Mouse (Mus musculus) intestine, postnatal 0 days (tissue): ENCODE data around the gene Teddm3. TPM values are rescaled to one million over a fixed set of nuclear protein-coding genes. Genes with fewer than 3 reads are reported as not detected.
A peak's percentile ranks its signal among the peaks of the same experiment; 100 is the strongest.
"Not testable (repeated sequence)": the region's sequence is repeated elsewhere in the genome, so short reads cannot be mapped to it uniquely, and the experiment has no call there.

ENCODE experiments used
- ATAC-seq: fragments of 200-750 bp; cut with Nextera tagmentation; 2 replicates; pipeline ENCODE4 v1.8.0; 2017; ENCODE audit warnings: mild to moderate bottlenecking, moderate TSS enrichment, moderate library complexity
- H3K27ac ChIP-seq: fragments of 300-500 bp; sonication (generic); 2 replicates; pipeline ENCODE4 v1.5.1; 2014; ENCODE audit warnings: mild to moderate bottlenecking, low read depth, low read length, moderate library complexity
- H3K27me3 ChIP-seq: fragments of 300-500 bp; sonication (generic); replicated peaks from 2 replicates; pipeline ENCODE4 v1.6.1; 2014; ENCODE audit warnings: low read length, mixed read lengths; ENCODE audit not compliant: control insufficient read depth, insufficient read depth
- H3K36me3 ChIP-seq: fragments of 300-500 bp; sonication (generic); 2 replicates; pipeline ENCODE4 v1.6.1; 2014; ENCODE audit warnings: mild to moderate bottlenecking, moderate library complexity; ENCODE audit not compliant: control insufficient read depth, insufficient read depth
- H3K4me1 ChIP-seq: fragments of 300-500 bp; sonication (generic); replicated peaks from 2 replicates; pipeline ENCODE4 v1.6.1; 2014; ENCODE audit warnings: antibody characterized with exemption, low read length, mixed read lengths; ENCODE audit not compliant: control insufficient read depth, insufficient read depth
- H3K4me2 ChIP-seq: fragments of 300-500 bp; sonication (generic); replicated peaks from 2 replicates; pipeline ENCODE4 v1.6.1; 2014; ENCODE audit warnings: low read depth, mild to moderate bottlenecking, moderate library complexity
- H3K4me3 ChIP-seq: fragments of 300-500 bp; sonication (generic); 2 replicates; pipeline ENCODE4 v1.5.1; 2014; ENCODE audit warnings: low read depth, low read length
- H3K9ac ChIP-seq: fragments of 300-500 bp; sonication (generic); 2 replicates; pipeline ENCODE4 v1.6.1; 2014; ENCODE audit warnings: mild to moderate bottlenecking, low read depth, low read length
- H3K9me3 ChIP-seq: fragments of 300-500 bp; sonication (generic); 2 replicates; pipeline ENCODE4 v1.6.1; 2016; ENCODE audit warnings: mixed run types; ENCODE audit not compliant: control insufficient read depth
- CTCF ChIP-seq: sonication (generic); IDR thresholded peaks from 2 replicates; pipeline ENCODE4 v1.5.1; 2016; ENCODE audit warnings: low read depth, mild to moderate bottlenecking, control low read depth, antibody characterized with exemption, moderate library complexity
- WGBS: fragments of 180-500 bp; shearing (Covaris S2); extraction: QIAGEN DNeasy Blood & Tissue Kit; methylation state at CpG from one replicate; pipeline ENCODE4 v1.1.7; 2014; 5-methylcytosine and 5-hydroxymethylcytosine counted together
- polyA plus RNA-seq: library from polyadenylated mRNA; unstranded; fragments of >200 nt; fragmentation: Nextera tagmentation; extraction: Ambion mirVana; gene quantifications from 2 replicates; pipeline ENCODE4 v1.2.1, GENCODE M21; 2015

The Teddm3 gene
- polyA plus RNA-seq = 0.17 and 1.2 TPM in 2 replicates

GRCm38 (mm10) chr16:21153900-21154299, at the start of gene Teddm3:
Gene Teddm3 (minus strand): TSS chr16:21154000.
- not testable (repeated sequence) for H3K9me3 ChIP-seq, H3K4me2 ChIP-seq, H3K4me1 ChIP-seq, H3K36me3 ChIP-seq, ATAC-seq, H3K4me3 ChIP-seq, H3K9ac ChIP-seq, H3K27ac ChIP-seq, H3K27me3 ChIP-seq
- WGBS = no CpG with 5 or more reads among the region's 2 CpGs

DNA sequence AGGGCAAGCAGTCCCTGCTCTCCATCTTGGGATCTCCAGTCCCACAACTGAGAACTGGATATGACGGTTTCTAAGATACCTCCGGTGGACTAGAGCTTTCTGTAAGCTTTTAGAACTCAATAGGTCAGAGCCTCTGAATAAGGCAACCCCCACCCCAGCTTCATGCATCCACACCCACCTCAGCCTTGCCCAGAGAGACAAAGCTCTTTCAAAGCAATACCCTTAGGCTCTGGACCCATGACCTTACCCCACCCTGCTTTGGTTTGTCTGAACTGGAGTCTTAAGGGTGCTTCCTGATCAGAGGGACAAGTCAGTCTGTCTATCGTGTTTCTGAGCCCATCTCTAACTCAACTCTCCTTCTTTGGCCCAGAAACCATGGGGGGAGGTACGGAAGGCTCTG, 48.9 kb upstream of the Teddm3 start:
- no peaks in the 10 kb centered on the region for H3K36me3 ChIP-seq
- ATAC-seq = no peak

DNA sequence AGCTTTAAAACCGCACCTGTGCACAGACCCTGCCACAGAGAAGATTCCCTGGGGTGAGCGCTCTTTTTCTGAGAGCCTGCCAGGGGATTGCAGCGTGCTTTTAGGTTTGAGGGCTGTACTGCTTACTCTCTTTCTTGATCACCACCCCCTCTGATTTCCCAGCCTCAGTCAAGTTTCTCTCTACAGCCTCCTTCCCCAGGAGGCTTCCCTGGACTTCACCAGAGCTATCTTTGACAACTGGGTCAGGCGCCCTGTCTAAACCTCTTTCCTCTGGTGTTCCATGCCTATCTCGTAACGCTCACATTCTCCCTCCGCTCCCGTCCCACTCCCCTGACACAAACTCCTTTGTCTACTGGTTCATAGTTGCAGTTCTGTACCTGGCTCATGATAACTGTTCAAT, 45.6 kb upstream of the Teddm3 start:
- no peak for ATAC-seq
- Histone ChIP-seq H3K36me3 (no peaks in the 10 kb centered on the region), H3K27me3 (no peaks in the 10 kb centered on the region), H3K9me3 (no peaks in the 10 kb centered on the region), H3K4me3 (no peak overlapping the region), H3K27ac (no peak overlapping the region), H3K4me2 (no peak overlapping the region), H3K9ac (no peak overlapping the region), H3K4me1 (no peaks in the 10 kb centered on the region)
- TF ChIP-seq CTCF = no peak
- WGBS = 83% methylated on average over 8 of the region's 8 CpGs

More for the DNA sequence above, 48.9 kb upstream of the Teddm3 start:
- no peaks in the 10 kb centered on the region for H3K9me3 ChIP-seq
- H3K4me3 ChIP-seq = no peak overlapping the region
- no peak for TF ChIP-seq CTCF
- no peak overlapping the region for H3K27ac ChIP-seq
- no peak overlapping the region for H3K9ac ChIP-seq
- H3K27me3 ChIP-seq = no peaks in the 10 kb centered on the region
- 81% methylated on average over 4 of the region's 4 CpGs for WGBS
- no peak overlapping the region for H3K4me2 ChIP-seq
- H3K4me1 ChIP-seq = no peaks in the 10 kb centered on the region

- no peaks in the 10 kb centered on the region for H3K4me1 ChIP-seq
- no peak overlapping the region for H3K9ac ChIP-seq
- peak; percentile 75 for TF ChIP-seq CTCF
- no peaks in the 10 kb centered on the region for H3K9me3 ChIP-seq
- H3K27me3 ChIP-seq = no peaks in the 10 kb centered on the region
- no peak overlapping the region for H3K4me2 ChIP-seq
- H3K4me3 ChIP-seq = no peak overlapping the region
- no peaks in the 10 kb centered on the region for H3K36me3 ChIP-seq
- H3K27ac ChIP-seq = no peak overlapping the region
- no peak for ATAC-seq
- WGBS = 5% methylated on average over 1 of the region's 1 CpGs
These were observed 44.7 kb upstream of the Teddm3 start for GRCm38 (mm10) chr16:21198529-21198928.

DNA sequence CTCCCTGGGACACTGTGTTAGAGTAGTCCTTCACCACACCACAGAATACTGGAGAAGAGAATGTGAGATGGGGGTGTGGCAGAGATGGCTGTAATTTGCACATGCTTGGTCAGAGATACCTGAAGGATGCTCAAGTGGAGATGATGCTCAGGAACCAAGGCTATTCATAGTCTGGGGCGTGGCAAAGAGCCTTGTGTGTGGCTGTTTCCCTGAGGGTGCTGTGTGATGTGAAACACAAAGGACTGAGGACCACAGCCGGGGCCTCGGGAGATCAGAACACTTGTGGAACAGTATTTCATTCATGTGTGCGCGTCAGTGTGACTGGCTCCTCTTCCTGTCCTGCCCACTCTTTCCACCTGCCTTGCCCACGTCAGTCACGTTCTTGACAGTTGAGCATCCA, 44.2 kb upstream of the Teddm3 start:
- H3K4me3 ChIP-seq = no peak overlapping the region
- 94% methylated on average over 7 of the region's 7 CpGs for WGBS
- ATAC-seq = no peak
- no peaks in the 10 kb centered on the region for H3K9me3 ChIP-seq
- no peak overlapping the region for H3K4me2 ChIP-seq
- no peak overlapping the region for H3K9ac ChIP-seq
- no peaks in the 10 kb centered on the region for H3K36me3 ChIP-seq
- no peaks in the 10 kb centered on the region for H3K4me1 ChIP-seq
- no peak for TF ChIP-seq CTCF
- no peaks in the 10 kb centered on the region for H3K27me3 ChIP-seq
- H3K27ac ChIP-seq = no peak overlapping the region

DNA sequence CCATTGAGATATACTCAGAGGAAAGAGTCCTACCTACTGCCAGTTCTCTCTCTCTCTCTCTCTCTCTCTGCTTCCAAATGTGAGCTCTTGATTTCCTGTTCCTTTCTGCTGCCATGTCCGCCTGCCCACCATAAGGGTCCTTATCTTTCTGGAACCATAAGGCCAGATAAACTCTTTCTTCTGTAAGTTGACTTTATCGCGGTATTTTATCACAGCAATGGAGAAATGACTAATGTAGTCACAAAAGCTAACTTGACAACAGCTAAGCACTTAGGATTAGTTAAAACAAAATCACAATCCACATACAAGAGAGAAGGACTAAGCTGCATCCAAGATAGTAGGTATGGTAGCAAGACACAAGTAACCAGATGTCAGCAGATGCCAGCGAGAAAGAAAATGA, 43.7 kb upstream of the Teddm3 start:
- Histone ChIP-seq H3K9me3 (no peaks in the 10 kb centered on the region), H3K4me1 (no peaks in the 10 kb centered on the region), H3K9ac (no peak overlapping the region), H3K27me3 (no peaks in the 10 kb centered on the region), H3K4me3 (no peak overlapping the region), H3K36me3 (no peaks in the 10 kb centered on the region), H3K4me2 (no peak overlapping the region), H3K27ac (no peak overlapping the region)
- no peak for TF ChIP-seq CTCF
- 68% methylated on average over 4 of the region's 4 CpGs for WGBS
- no peak for ATAC-seq

DNA sequence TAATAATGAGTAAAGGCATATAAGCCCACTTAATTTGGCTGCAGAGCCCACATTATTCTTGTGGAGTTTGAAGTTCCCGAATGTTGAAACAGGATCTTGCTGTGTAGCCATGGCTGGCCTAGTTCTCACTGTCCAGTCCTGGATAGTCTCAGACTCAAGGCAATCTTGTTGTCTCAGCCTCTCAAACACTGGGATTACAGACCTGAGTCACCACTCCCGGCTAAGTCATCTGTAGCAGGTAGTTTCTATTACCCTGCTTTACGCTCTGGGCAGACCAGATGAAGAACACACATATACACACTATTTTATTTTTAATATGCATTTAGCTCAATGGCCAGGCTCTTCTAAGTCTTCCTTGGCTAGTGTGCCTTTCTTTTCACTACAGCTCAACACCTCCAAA, 42.8 kb upstream of the Teddm3 start:
- Histone ChIP-seq H3K4me3 (no peak overlapping the region), H3K9ac (no peak overlapping the region), H3K4me1 (no peaks in the 10 kb centered on the region), H3K27me3 (no peaks in the 10 kb centered on the region), H3K27ac (no peak overlapping the region), H3K36me3 (no peaks in the 10 kb centered on the region), H3K9me3 (no peaks in the 10 kb centered on the region), H3K4me2 (no peak overlapping the region)
- ATAC-seq = no peak
- WGBS = 80% methylated on average over 3 of the region's 3 CpGs
- TF ChIP-seq CTCF = no peak
